Mouse (Mus musculus) CD4-positive, CD25-positive, alpha-beta regulatory T cell, adult 9 weeks (primary cell): ENCODE data around the gene Spint1. TPM values are rescaled to one million over a fixed set of nuclear protein-coding genes. Genes with fewer than 3 reads are reported as not detected.

Experiments used
- polyA plus RNA-seq: library from polyadenylated mRNA; unstranded; fragments of 100-300 nt; shearing (Covaris generic); gene quantifications from one replicate; pipeline ENCODE4 v1.2.1, GENCODE M21; 2017

Gene Spint1
- not detected for polyA plus RNA-seq

DNA sequence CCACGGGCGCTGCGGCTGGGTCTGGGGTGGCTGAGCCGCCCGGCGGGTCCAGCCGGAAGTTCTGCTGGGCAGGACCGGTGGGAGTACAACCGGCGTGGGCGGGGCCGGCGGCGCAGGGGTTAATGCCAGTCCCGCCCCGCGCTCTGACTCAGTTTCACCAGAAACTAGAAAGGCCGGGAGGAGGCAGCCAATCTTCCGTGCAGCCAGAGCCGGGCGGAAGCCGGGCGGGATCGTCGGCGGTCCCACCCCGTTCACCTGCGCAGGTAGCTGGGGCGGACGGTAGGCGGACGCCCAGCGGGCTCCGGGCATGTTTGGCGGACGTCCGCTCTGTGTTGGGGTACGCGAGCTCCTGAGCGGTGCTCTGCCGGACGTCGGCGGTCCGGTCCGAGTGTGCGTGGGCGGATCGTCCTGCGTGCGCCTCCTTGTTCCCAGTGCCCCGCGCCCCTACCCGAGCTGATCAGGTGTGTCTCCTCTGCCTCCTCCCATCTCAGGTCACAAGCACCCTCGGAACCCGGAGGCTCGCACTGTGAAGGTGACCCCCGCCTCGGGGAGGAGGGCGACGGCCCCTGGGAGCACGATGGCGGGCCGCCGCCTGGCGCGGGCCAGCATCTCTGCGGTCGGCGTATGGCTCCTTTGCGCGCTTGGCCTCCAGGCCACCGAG lies at the start of gene Spint1:
Gene Spint1 (plus strand): TSS at position 153 of the 661 bp plus-strand sequence.

DNA sequence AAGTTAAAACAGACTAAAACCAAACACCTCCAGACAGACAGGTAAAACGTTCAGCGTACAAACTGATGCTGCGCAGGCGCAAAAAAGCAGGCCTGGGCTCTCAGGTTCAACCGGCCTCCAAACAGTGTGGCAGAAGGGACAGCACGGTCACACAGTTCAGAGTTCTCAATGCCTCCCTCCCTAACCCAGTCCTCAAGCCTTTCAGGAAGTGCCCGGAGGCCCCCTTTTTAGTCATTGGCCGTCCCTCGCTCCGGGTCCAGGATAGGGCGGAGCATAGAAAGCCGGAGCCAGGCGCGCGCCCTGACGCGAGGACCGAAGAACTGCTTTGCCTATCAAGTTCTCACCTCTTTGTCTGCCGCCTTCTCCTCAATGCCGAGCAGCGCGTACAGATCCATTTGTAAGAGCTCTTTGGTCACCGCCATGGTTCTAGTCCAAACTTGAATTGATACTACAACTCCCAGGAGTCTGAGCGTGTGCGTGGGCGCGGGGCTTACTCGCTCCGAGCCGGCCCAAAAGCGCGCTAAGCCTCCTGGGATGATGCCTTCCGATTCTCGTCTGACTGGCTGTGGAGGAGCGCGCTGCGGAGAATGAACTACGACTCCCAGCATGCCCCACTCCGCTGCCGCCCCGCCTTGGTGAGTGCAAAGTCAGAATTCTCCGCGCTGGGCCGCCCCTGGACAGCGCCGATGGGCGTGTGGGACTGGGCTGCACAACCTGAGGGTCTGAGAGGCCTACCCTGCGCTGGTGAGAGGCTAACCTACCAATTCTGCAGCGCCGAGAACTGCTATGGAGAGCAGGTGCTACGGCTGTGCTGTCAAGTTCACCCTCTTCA lies 28.6 kb upstream of the Spint1 start, which contains the start of the genes Zfyve19 and Dnajc17:
Gene Zfyve19 (plus strand): TSS at position 274 of the 832 bp plus-strand sequence.
Gene Dnajc17 (minus strand): TSS at position 452 of the 832 bp plus-strand sequence.

DNA sequence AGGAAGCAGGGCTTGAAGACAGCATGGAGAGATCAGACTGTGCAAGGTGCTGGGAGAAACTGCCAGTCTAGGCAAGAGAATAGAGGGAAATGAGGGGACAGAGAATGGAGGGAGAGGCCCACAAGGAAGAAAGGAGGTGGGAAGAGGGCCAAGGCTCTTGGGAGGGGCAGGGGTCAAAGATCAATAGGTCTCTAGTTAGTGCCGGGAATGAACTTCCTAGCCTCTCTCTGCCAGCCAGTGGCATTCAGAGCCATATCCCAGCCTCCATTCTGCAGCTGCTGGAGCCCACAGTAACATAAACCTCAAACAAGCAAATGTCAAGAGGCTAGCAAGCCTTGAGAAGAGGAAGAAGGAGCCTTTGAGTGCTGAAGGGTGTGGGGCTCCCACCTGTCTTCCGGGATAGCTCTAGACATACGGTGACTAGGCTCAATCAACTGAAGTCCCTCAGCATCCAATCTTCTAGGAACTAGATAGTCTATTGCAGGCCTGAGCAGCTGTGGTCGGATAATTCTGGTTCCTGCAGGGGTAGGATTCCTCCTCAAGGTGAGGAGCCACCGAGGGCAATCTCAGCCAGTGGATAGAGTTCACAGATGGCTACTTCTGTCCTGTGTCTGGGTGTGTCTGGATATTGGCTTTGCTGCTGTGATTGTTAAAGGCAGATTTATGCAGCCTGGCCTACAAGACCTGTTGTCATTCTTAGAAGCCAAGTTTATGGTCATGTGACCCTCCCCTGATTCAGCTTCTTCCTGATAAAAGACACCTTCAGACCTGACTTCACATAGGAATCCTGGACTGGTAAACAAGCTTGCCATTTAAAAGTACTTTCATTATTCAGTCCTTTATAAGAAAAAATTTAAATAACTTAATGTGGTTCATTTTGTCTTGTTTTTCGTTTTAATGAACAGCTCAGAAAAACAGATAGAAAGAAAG lies 7.1 kb upstream of the Spint1 start, which contains the start of gene Ppp1r14d:
Gene Ppp1r14d (minus strand): TSS at position 132 of the 930 bp plus-strand sequence.

DNA sequence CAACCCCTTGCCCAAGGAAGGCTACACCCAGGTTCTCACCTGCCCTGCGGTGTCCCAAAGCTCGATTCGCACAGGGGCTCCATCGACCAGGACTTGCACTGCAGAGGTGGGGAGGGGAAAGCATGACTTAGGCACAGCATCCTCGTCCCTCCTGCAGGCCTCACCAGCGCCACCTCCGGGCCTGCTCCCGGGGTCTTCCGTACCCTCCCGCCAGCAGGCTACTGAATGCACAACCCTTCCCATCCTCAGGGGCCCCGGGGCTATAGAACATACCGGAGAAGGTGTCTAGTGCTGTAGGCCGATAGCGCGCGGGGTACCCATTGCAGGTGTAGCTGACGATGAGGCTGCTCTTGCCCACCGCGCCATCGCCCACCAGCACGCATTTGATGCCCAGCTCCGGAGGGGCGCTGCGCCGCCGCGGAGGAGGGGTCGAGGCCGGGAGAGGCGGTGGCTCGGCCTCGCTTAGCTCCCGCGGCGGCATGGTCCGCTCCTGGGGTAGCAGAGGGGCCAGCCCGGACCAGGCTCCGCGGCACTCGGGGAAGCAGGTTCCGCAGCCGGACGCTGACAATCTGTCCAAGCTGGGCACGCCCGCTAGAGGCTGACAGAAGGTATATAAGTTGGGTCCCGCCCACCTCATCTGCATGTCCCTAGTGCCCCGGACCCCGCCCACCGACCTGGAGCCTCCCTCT lies 33.6 kb downstream of the Spint1 start, which contains the start of gene Rhov:
Gene Rhov (minus strand): TSS at position 630 of the 689 bp plus-strand sequence.

DNA sequence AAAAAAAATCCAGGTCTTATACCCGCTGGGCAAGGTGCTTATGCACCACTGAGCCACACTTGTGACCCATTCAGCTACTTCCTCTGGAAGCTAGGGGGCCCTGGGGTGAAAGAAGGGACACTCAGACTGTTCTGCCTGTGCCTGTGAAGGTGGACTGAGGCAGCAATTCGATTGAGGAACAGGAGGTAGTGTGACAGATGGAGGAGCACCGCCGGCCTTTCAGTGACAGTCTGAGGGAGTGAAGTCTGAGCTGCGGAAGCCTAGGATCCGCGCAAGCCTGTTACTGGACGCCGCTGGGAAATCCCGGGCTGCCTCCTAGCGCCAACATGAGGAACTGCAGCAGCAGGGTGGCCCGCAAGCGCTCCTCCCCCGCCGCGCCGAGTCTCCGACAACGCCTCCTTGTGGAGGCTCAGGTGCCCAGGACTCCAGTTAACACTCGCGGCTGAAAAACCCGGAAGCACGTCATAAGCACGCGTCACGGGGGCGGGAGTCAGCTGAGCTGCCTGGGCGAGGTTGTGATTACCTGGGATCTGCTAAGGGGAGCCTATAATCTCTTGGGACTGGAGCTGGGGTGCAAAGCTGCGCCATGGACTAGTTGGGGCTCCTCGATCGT lies 51.2 kb downstream of the Spint1 start, which contains the start of gene Vps18:
Gene Vps18 (plus strand): TSS at position 471 of the 613 bp plus-strand sequence.

Other genes starting within 250 kb of the Spint1 start
- 27.4 TPM for gene Ccdc32, start 208.0 kb upstream of the Spint1 start, polyA plus RNA-seq
- gene Rpusd2, start 202.6 kb upstream of the Spint1 start, polyA plus RNA-seq: 2.5 TPM
- 2.3 TPM for gene Knl1, start 190.2 kb upstream of the Spint1 start, polyA plus RNA-seq
- 6.8 TPM for gene Rad51, start 124.6 kb upstream of the Spint1 start, polyA plus RNA-seq
- 30.7 TPM for gene Rmdn3, start 80.3 kb upstream of the Spint1 start, polyA plus RNA-seq
- gene Gchfr, start 69.6 kb upstream of the Spint1 start, polyA plus RNA-seq: not detected
- 1.1 TPM for gene Gm14137, start 62.9 kb upstream of the Spint1 start, polyA plus RNA-seq
- gene Zfyve19, start 28.7 kb upstream of the Spint1 start, polyA plus RNA-seq: 57.0 TPM
- gene Dnajc17, start 28.6 kb upstream of the Spint1 start, polyA plus RNA-seq: 24.1 TPM
- gene Ppp1r14d, start 7.5 kb upstream of the Spint1 start, polyA plus RNA-seq: not detected
- gene Rhov, start 33.9 kb downstream of the Spint1 start, polyA plus RNA-seq: 0.21 TPM
- gene Vps18, start 51.4 kb downstream of the Spint1 start, polyA plus RNA-seq: 20.2 TPM
- gene Dll4, start 88.4 kb downstream of the Spint1 start, polyA plus RNA-seq: not detected
- gene Chac1, start 113.9 kb downstream of the Spint1 start, polyA plus RNA-seq: 0.16 TPM
- 6.3 TPM for gene Ino80, start 240.3 kb downstream of the Spint1 start, polyA plus RNA-seq